Mouse (Mus musculus) adipocyte (in vitro differentiated cells): ENCODE measurements around the gene Slc25a13.
A peak's percentile ranks its signal among the peaks of the same experiment; 100 is the strongest.

ENCODE experiments used
- DNase-seq: peaks from one replicate; pipeline ENCODE4 v3.0.0-alpha.2; 2016; ENCODE audit warnings: low spot score

Gene Slc25a13

GRCm38 (mm10) chr6:6167339-6168126 lies 49.4 kb downstream of the Slc25a13 start:
- no peak for DNase-seq

- no peak for DNase-seq
Measured at GRCm38 (mm10) chr6:6162993-6163623, 53.9 kb downstream of the Slc25a13 start.

GRCm38 (mm10) chr6:6162146-6162545 lies 54.8 kb downstream of the Slc25a13 start:
- DNase-seq = no peak

- DNase-seq = peak; percentile 74
Measured at GRCm38 (mm10) chr6:6160645-6161426, 56.1 kb downstream of the Slc25a13 start.

- DNase-seq = peak; percentile 28
Measured at GRCm38 (mm10) chr6:6159221-6159859, 57.6 kb downstream of the Slc25a13 start.

GRCm38 (mm10) chr6:6153426-6153825 lies 63.5 kb downstream of the Slc25a13 start:
- DNase-seq = no peak

GRCm38 (mm10) chr6:6150811-6151210 lies 66.2 kb downstream of the Slc25a13 start:
- no peak for DNase-seq

- DNase-seq = no peak
Measured at GRCm38 (mm10) chr6:6149751-6150150, 67.2 kb downstream of the Slc25a13 start.

GRCm38 (mm10) chr6:6149329-6149728 lies 67.6 kb downstream of the Slc25a13 start:
- DNase-seq = no peak

GRCm38 (mm10) chr6:6145412-6145811 lies 71.6 kb downstream of the Slc25a13 start:
- no peak for DNase-seq

- DNase-seq = no peak
Measured at GRCm38 (mm10) chr6:6143525-6143924, 73.4 kb downstream of the Slc25a13 start.

GRCm38 (mm10) chr6:6140370-6140769 lies 76.6 kb downstream of the Slc25a13 start:
- DNase-seq = no peak

GRCm38 (mm10) chr6:6139061-6139460 lies 77.9 kb downstream of the Slc25a13 start:
- no peak for DNase-seq

GRCm38 (mm10) chr6:6136812-6137211 lies 80.2 kb downstream of the Slc25a13 start:
- no peak for DNase-seq

GRCm38 (mm10) chr6:6134935-6135334 lies 82.0 kb downstream of the Slc25a13 start:
- no peak for DNase-seq

- no peak for DNase-seq
Measured at GRCm38 (mm10) chr6:6133556-6134050, 83.4 kb downstream of the Slc25a13 start.

GRCm38 (mm10) chr6:6132047-6132446 lies 84.9 kb downstream of the Slc25a13 start:
- no peak for DNase-seq

- no peak for DNase-seq
Measured at GRCm38 (mm10) chr6:6125620-6126019, 91.4 kb downstream of the Slc25a13 start.

GRCm38 (mm10) chr6:6121904-6122303 lies 95.1 kb downstream of the Slc25a13 start:
- no peak for DNase-seq

- DNase-seq = no peak
Measured at GRCm38 (mm10) chr6:6120841-6121240, 96.1 kb downstream of the Slc25a13 start.

- DNase-seq = no peak
Measured at GRCm38 (mm10) chr6:6115771-6116170, 101.2 kb downstream of the Slc25a13 start.

- no peak for DNase-seq
Measured at GRCm38 (mm10) chr6:6113776-6114175, 103.2 kb downstream of the Slc25a13 start.
